Mouse (Mus musculus) forebrain, embryonic 12.5 days (tissue): ENCODE results near the gene Acyp2. TPM values are rescaled to one million over a fixed set of nuclear protein-coding genes. Genes with fewer than 3 reads are reported as not detected.
"Not testable (repeated sequence)": the region's sequence is repeated elsewhere in the genome, so short reads cannot be mapped to it uniquely, and the experiment has no call there.

Source experiments
- ATAC-seq: fragments of 200-750 bp; cut with Nextera tagmentation; 2 replicates; pipeline ENCODE4 v1.8.0; 2017; ENCODE audit warnings: moderate TSS enrichment; ENCODE audit not compliant: low FRiP score
- H3K27ac ChIP-seq: fragments of 300-500 bp; sonication (generic); 2 replicates; pipeline ENCODE4 v1.5.1; 2016; ENCODE audit warnings: mild to moderate bottlenecking
- H3K27me3 ChIP-seq: fragments of 300-500 bp; sonication (generic); 2 replicates; pipeline ENCODE4 v1.6.1; 2016; ENCODE audit warnings: mild to moderate bottlenecking
- H3K36me3 ChIP-seq: fragments of 300-500 bp; sonication (generic); replicated peaks from 2 replicates; pipeline ENCODE4 v1.6.1; 2016; ENCODE audit warnings: mild to moderate bottlenecking
- H3K4me1 ChIP-seq: fragments of 300-500 bp; sonication (generic); 2 replicates; pipeline ENCODE4 v1.6.1; 2016
- H3K4me2 ChIP-seq: fragments of 300-500 bp; sonication (generic); 2 replicates; pipeline ENCODE4 v1.6.1; 2016; ENCODE audit warnings: mild to moderate bottlenecking, moderate library complexity
- H3K4me3 ChIP-seq: fragments of 300-500 bp; sonication (generic); replicated peaks from 2 replicates; pipeline ENCODE4 v1.5.1; 2016; ENCODE audit warnings: mild to moderate bottlenecking
- H3K9ac ChIP-seq: fragments of 300-500 bp; sonication (generic); 2 replicates; pipeline ENCODE4 v1.6.1; 2016; ENCODE audit warnings: mild to moderate bottlenecking
- H3K9me3 ChIP-seq: fragments of 300-500 bp; sonication (generic); 2 replicates; pipeline ENCODE4 v1.6.1; 2016
- WGBS: fragments of 180-500 bp; shearing (Covaris S2); methylation state at CpG from one replicate; pipeline ENCODE4 v1.1.7; 2016; 5-methylcytosine and 5-hydroxymethylcytosine counted together
- polyA plus RNA-seq: library from polyadenylated mRNA; unstranded; fragments of >200 nt; fragmentation: Nextera tagmentation; extraction: Ambion mirVana; gene quantifications from 2 replicates; pipeline ENCODE4 v1.2.1, GENCODE M21; 2016

The Acyp2 gene
- polyA plus RNA-seq, 1 experiment from 2014 or later = 9.4 TPM

DNA sequence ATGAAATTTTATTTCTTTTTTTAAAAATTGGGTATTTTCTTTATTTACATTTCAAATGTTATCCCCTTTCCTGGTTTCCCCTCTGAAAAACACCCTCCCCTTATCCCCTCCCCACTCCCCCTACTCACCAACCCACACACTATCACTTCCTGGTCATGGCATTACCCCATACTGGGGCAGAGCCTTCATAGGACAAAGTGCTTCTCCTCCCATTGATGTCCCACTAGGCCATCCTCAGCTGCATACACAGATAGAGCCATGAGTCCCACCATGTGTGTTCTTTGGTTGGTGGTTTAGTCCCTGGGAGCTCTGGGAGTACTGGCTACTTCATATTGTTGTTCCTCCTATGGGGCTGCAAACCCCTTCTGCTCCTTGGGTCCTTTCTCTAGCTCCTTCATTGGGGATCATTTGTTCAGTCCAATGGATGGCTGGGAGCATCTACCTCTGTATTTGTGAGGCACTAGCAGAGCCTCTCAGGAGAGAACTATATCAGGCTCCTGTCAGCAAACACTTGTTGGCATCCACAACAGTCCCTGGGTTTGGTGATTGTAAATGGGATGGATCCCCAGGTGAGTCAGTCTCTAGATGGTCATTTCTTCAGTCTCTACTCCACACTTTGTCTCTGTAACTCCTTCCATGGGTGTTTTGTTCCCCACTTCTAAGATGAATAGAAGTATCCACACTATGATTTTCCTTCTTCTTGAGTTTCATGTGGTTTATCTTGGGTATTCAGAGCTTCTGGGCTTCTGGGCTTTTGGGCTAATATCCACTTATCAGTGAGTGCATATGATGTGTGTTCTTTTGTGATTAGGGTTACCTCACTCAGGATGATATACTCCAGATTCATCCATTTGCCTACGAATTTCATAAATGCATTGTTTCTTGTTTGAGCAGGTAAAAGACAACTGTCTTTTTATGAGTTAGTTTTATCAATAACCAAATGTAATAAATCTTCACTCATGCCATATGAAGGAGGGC lies 27.7 kb downstream of the Acyp2 start:
- not testable (repeated sequence) for H3K27ac ChIP-seq, H3K9me3 ChIP-seq, H3K4me2 ChIP-seq, H3K4me3 ChIP-seq, H3K27me3 ChIP-seq, ATAC-seq, H3K9ac ChIP-seq, H3K36me3 ChIP-seq, H3K4me1 ChIP-seq
- 89% methylated on average over 1 of the region's 1 CpGs for WGBS

GRCm38 (mm10) chr11:30618235-30618634 lies 31.2 kb downstream of the Acyp2 start:
- Histone ChIP-seq H3K4me3 (no peak overlapping the region), H3K9ac (no peak overlapping the region), H3K27me3 (no peaks in the 10 kb centered on the region), H3K9me3 (no peaks in the 10 kb centered on the region), H3K4me2 (no peak overlapping the region), H3K4me1 (no peaks in the 10 kb centered on the region), H3K36me3 (no peaks in the 10 kb centered on the region), H3K27ac (no peak overlapping the region)
- WGBS = 74% methylated on average over 4 of the region's 4 CpGs
- no peak for ATAC-seq

DNA sequence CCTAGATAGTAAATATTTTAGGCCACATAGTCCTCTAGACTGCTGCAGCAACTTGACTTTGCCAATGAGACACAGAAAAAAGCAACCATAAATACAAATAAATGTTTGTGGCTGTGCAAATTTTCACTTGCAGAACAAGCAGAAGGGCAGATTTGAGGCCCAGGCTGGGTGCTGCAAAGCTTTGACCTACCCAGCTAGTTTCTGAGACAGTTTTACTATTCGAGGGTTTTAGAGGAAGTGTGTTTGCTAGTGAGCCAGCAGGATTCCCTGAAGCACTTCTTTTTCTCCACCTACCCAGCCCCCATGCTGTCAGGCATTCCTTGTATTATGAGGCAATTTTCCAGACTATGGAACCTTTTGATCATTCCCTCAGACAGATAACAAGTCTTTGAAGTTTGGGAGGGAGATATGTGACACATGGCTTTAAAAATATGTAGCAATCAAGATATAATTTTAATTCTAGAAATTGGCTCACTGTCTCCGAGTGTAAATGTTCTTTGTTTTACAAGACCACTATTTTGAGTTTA lies 31.8 kb downstream of the Acyp2 start:
- 35% methylated on average over 2 of the region's 2 CpGs for WGBS
- Histone ChIP-seq H3K9ac (no peak overlapping the region), H3K36me3 (no peaks in the 10 kb centered on the region), H3K9me3 (no peaks in the 10 kb centered on the region), H3K27me3 (no peaks in the 10 kb centered on the region), H3K4me1 (no peaks in the 10 kb centered on the region), H3K4me3 (no peak overlapping the region), H3K27ac (no peak overlapping the region), H3K4me2 (no peak overlapping the region)
- ATAC-seq = no peak

- H3K36me3 ChIP-seq = no peaks in the 10 kb centered on the region
- ATAC-seq = no peak
Observed at GRCm38 (mm10) chr11:30615977-30616376, 33.4 kb downstream of the Acyp2 start.

GRCm38 (mm10) chr11:30613916-30614546 lies 35.4 kb downstream of the Acyp2 start:
- Histone ChIP-seq H3K4me2 (no peak overlapping the region), H3K4me1 (no peaks in the 10 kb centered on the region), H3K36me3 (no peaks in the 10 kb centered on the region), H3K27ac (no peak overlapping the region), H3K4me3 (no peak overlapping the region), H3K9me3 (no peaks in the 10 kb centered on the region), H3K27me3 (no peaks in the 10 kb centered on the region), H3K9ac (no peak overlapping the region)
- 65% methylated on average over 1 of the region's 1 CpGs for WGBS
- no peak for ATAC-seq

More at GRCm38 (mm10) chr11:30615977-30616376, 33.4 kb downstream of the Acyp2 start:
- H3K4me3 ChIP-seq = no peak overlapping the region
- no peaks in the 10 kb centered on the region for H3K9me3 ChIP-seq
- no peaks in the 10 kb centered on the region for H3K4me1 ChIP-seq
- H3K27ac ChIP-seq = no peak overlapping the region
- H3K4me2 ChIP-seq = no peak overlapping the region
- H3K9ac ChIP-seq = no peak overlapping the region
- H3K27me3 ChIP-seq = no peaks in the 10 kb centered on the region
- WGBS = 79% methylated on average over 1 of the region's 1 CpGs

GRCm38 (mm10) chr11:30612699-30613098 lies 36.7 kb downstream of the Acyp2 start:
- H3K36me3 ChIP-seq = no peaks in the 10 kb centered on the region
- no peak overlapping the region for H3K9ac ChIP-seq
- no peak for ATAC-seq
- no peak overlapping the region for H3K4me2 ChIP-seq
- no peak overlapping the region for H3K27ac ChIP-seq
- H3K27me3 ChIP-seq = no peaks in the 10 kb centered on the region
- no peak overlapping the region for H3K4me3 ChIP-seq
- no peaks in the 10 kb centered on the region for H3K4me1 ChIP-seq
- H3K9me3 ChIP-seq = no peaks in the 10 kb centered on the region

DNA sequence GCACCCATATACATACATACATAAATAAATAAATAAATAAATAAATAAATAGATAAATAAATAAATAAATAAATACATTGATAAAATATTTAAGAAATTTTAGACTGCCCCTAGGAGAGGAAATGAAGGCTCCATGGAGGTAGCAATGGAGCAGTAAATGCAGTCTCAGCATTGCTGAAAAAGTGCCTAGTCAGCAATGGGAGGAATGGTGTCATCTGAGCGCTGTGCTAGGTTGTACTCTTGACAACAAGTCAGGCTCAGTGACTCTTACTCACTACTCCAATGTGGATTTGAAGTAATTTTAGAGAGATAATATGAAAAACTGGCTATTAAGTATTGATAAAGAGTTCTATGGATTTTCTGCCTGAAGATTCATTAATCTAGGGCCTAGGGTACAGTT lies 40.1 kb downstream of the Acyp2 start:
- H3K4me3 ChIP-seq = no peak overlapping the region
- H3K4me2 ChIP-seq = no peak overlapping the region
- ATAC-seq = no peak
- no peaks in the 10 kb centered on the region for H3K9me3 ChIP-seq
- no peak overlapping the region for H3K9ac ChIP-seq
- WGBS = 100% methylated on average over 1 of the region's 1 CpGs
- no peaks in the 10 kb centered on the region for H3K36me3 ChIP-seq
- H3K27me3 ChIP-seq = no peaks in the 10 kb centered on the region
- no peaks in the 10 kb centered on the region for H3K4me1 ChIP-seq
- no peak overlapping the region for H3K27ac ChIP-seq

- H3K9me3 ChIP-seq = no peaks in the 10 kb centered on the region
- no peak for ATAC-seq
- no peak overlapping the region for H3K4me3 ChIP-seq
- no peak overlapping the region for H3K9ac ChIP-seq
- no peaks in the 10 kb centered on the region for H3K36me3 ChIP-seq
- H3K27me3 ChIP-seq = no peaks in the 10 kb centered on the region
- WGBS = 80% methylated on average over 3 of the region's 3 CpGs
- H3K4me2 ChIP-seq = no peak overlapping the region
- no peaks in the 10 kb centered on the region for H3K4me1 ChIP-seq
- H3K27ac ChIP-seq = no peak overlapping the region
Observed at GRCm38 (mm10) chr11:30607587-30608518, 41.5 kb downstream of the Acyp2 start.

GRCm38 (mm10) chr11:30597259-30597658 lies 52.1 kb downstream of the Acyp2 start:
- Histone ChIP-seq H3K9ac (no peak overlapping the region), H3K27me3 (no peaks in the 10 kb centered on the region), H3K27ac (no peak overlapping the region), H3K36me3 (no peaks in the 10 kb centered on the region), H3K9me3 (no peaks in the 10 kb centered on the region), H3K4me1 (no peaks in the 10 kb centered on the region), H3K4me3 (no peak overlapping the region), H3K4me2 (no peak overlapping the region)
- no peak for ATAC-seq
- WGBS = 68% methylated on average over 3 of the region's 3 CpGs

DNA sequence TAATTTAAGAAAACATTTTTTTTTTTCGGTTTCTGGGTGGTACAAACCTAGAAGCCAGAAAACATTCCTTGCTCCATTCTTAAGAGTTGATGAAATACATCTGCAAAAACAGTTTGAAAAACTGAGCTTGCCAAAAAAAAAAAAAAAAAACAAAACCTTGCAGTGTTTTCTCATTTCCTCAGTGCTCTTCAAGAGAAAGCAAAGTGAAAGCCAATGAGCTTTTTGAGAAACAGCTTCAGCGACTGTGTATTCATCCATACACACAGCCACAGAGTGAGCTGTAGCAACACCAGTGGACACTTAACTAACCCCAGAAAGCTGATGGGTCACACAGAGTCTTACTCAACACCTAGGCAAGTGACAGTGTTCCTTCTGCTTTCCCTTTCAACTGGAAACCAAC lies 69.4 kb downstream of the Acyp2 start:
- Histone ChIP-seq H3K4me1 (no peaks in the 10 kb centered on the region), H3K9ac (no peak overlapping the region), H3K4me3 (no peak overlapping the region), H3K27me3 (no peaks in the 10 kb centered on the region), H3K4me2 (no peak overlapping the region), H3K9me3 (peaks cover 8% of the 10 kb centered on the region; the same call in 1 of the 2 replicates), H3K36me3 (no peaks in the 10 kb centered on the region), H3K27ac (no peak overlapping the region)
- ATAC-seq = no peak
- WGBS = 91% methylated on average over 2 of the region's 2 CpGs

DNA sequence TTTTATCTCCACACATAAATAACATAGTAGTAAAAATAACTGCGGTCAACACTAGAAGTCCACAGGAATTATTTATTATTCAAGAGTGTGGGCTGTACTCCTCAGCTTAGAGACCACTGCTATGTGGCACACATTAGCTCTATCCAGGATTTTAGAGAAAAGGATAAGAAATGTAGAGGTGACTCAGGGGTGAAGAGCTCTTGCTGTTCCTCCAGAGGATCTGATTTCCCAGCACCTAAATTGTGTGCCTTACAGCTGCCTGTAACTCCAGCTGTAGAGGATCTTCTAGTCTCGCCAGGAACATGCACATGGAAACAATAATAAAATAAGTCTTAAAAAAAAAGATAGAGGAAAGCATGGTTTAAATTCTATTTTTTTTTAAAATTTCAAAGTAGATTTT lies 70.5 kb downstream of the Acyp2 start:
- Histone ChIP-seq H3K27ac (no peak overlapping the region), H3K36me3 (no peaks in the 10 kb centered on the region), H3K9me3 (peaks cover 8% of the 10 kb centered on the region; the same call in 1 of the 2 replicates), H3K9ac (no peak overlapping the region), H3K4me2 (no peak overlapping the region), H3K27me3 (no peaks in the 10 kb centered on the region), H3K4me3 (no peak overlapping the region), H3K4me1 (no peaks in the 10 kb centered on the region)
- ATAC-seq = no peak
- WGBS = 89% methylated on average over 2 of the region's 2 CpGs
